In genomic region chr2:93747538-93748126, GRCm38 (mm10) we compare ENCODE assay signal across 15 mouse cellular contexts.
"Had no signal": no experiment of that assay in that cellular context is flagged by ENCODE, and none has a peak within 500 bp of the region (broad histone marks: within the 10 kb centered on the region; RNA-seq: fewer than 3 reads in every experiment).

No protein-coding gene starts in this region.

- H3K4me3 ChIP-seq: left cerebral cortex, adult 2 months; limb, embryonic 15.5 days; midbrain, embryonic 10.5 days; neural tube, embryonic 12.5 days; stomach, embryonic 15.5 days had no signal

- H3K36me3 ChIP-seq: limb, embryonic 15.5 days; midbrain, embryonic 10.5 days; neural tube, embryonic 12.5 days; stomach, embryonic 15.5 days had no signal

- H3K9me3 ChIP-seq: limb, embryonic 15.5 days; midbrain, embryonic 10.5 days; neural tube, embryonic 12.5 days; stomach, embryonic 15.5 days had no signal

- DNase-seq: kidney, adult 2 months; kidney, postnatal 4 days; lung, embryonic 14.5 days; lung, postnatal 10 days; lung, postnatal 4 days; midbrain, embryonic 14.5 days; right cerebral cortex, postnatal 4 days; thymus, adult 2 months; thymus, postnatal 25 days had no signal

- H3K27ac ChIP-seq: kidney, postnatal 0 days; left cerebral cortex, adult 2 months; limb, embryonic 15.5 days; midbrain, embryonic 10.5 days; neural tube, embryonic 12.5 days; stomach, embryonic 15.5 days had no signal

- H3K27me3 ChIP-seq: limb, embryonic 15.5 days; neural tube, embryonic 12.5 days; stomach, embryonic 15.5 days had no signal

- H3K4me2 ChIP-seq: limb, embryonic 15.5 days; lung, embryonic 14.5 days; neural tube, embryonic 12.5 days; stomach, embryonic 15.5 days had no signal
